Mouse (Mus musculus) midbrain, embryonic 14.5 days (tissue): Measurements from ENCODE around the gene Arhgap27. TPM values are rescaled to one million over a fixed set of nuclear protein-coding genes. Genes with fewer than 3 reads are reported as not detected.

Experiments
- ATAC-seq: fragments of 200-750 bp; cut with Nextera tagmentation; 2 replicates; pipeline ENCODE4 v1.8.0; 2017; ENCODE audit warnings: moderate number of reproducible peaks, moderate library complexity; ENCODE audit not compliant: low FRiP score, low TSS enrichment
- DNase-seq: peaks from one replicate; pipeline ENCODE4 v3.0.0-alpha.2; 2015
- H3K27ac ChIP-seq: fragments of 300-500 bp; sonication (generic); replicated peaks from 2 replicates; pipeline ENCODE4 v1.5.1; 2014; ENCODE audit warnings: mild to moderate bottlenecking, low read depth, low read length, moderate library complexity
- H3K27me3 ChIP-seq: fragments of 300-500 bp; sonication (generic); 2 replicates; pipeline ENCODE4 v1.6.1; 2014; ENCODE audit warnings: low read length, control low read depth, mixed read lengths; ENCODE audit not compliant: control insufficient read depth, insufficient read depth
- H3K36me3 ChIP-seq: fragments of 300-500 bp; sonication (generic); 2 replicates; pipeline ENCODE4 v1.6.1; 2014; ENCODE audit warnings: low read length, control low read depth; ENCODE audit not compliant: control insufficient read depth, insufficient read depth
- H3K4me1 ChIP-seq: fragments of 300-500 bp; sonication (generic); 2 replicates; pipeline ENCODE4 v1.6.1; 2014; ENCODE audit warnings: mild to moderate bottlenecking, antibody characterized with exemption, low read length, control low read depth; ENCODE audit not compliant: control insufficient read depth, insufficient read depth
- H3K4me2 ChIP-seq: fragments of 300-500 bp; sonication (generic); 2 replicates; pipeline ENCODE4 v1.6.1; 2014; ENCODE audit warnings: mild to moderate bottlenecking, low read length, moderate library complexity
- H3K4me3 ChIP-seq: fragments of 300-500 bp; sonication (generic); replicated peaks from 2 replicates; pipeline ENCODE4 v1.5.1; 2014; ENCODE audit warnings: low read depth, low read length
- H3K9ac ChIP-seq: fragments of 300-500 bp; sonication (generic); replicated peaks from 2 replicates; pipeline ENCODE4 v1.6.1; 2014; ENCODE audit warnings: mild to moderate bottlenecking, low read length, moderate library complexity
- H3K9me3 ChIP-seq: fragments of 300-500 bp; sonication (generic); 2 replicates; pipeline ENCODE4 v1.6.1; 2016; ENCODE audit warnings: low read length, control low read depth, mixed read lengths; ENCODE audit not compliant: control insufficient read depth
- WGBS: fragments of 180-500 bp; shearing (Covaris S2); extraction: QIAGEN DNeasy Blood & Tissue Kit; methylation state at CpG from one replicate; pipeline ENCODE4 v1.1.7; 2014; 5-methylcytosine and 5-hydroxymethylcytosine counted together
- polyA plus RNA-seq: library from polyadenylated mRNA; unstranded; fragments of >200 nt; fragmentation: Nextera tagmentation; extraction: Ambion mirVana; gene quantifications from 2 replicates; pipeline ENCODE4 v1.2.1, GENCODE M21; 2014

The Arhgap27 gene
- polyA plus RNA-seq, 1 experiment from 2014 or later, result 4.0 TPM

- no peak overlapping the region for H3K4me3 ChIP-seq
- 84% methylated on average over 5 of the region's 5 CpGs for WGBS
- no peak for DNase-seq
- H3K9me3 ChIP-seq, result no peaks in the 10 kb centered on the region
- no peak overlapping the region for H3K27ac ChIP-seq
- H3K27me3 ChIP-seq, result no peaks in the 10 kb centered on the region
- no peak for ATAC-seq
- no peaks in the 10 kb centered on the region for H3K36me3 ChIP-seq
- H3K4me1 ChIP-seq, result peaks cover 3% of the 10 kb centered on the region; the same call in 1 of the 2 replicates
- no peak overlapping the region for H3K9ac ChIP-seq
- no peak overlapping the region for H3K4me2 ChIP-seq
These were observed 48.1 kb downstream of the Arhgap27 start for GRCm38 (mm10) chr11:103315379-103315778.

- Histone ChIP-seq H3K9ac (no peak overlapping the region), H3K4me1 (peaks cover 3% of the 10 kb centered on the region; the same call in 1 of the 2 replicates), H3K27ac (no peak overlapping the region), H3K27me3 (no peaks in the 10 kb centered on the region), H3K36me3 (no peaks in the 10 kb centered on the region), H3K9me3 (no peaks in the 10 kb centered on the region), H3K4me3 (no peak overlapping the region), H3K4me2 (no peak overlapping the region)
- no peak for DNase-seq
- ATAC-seq, result no peak
- WGBS, result 84% methylated on average over 10 of the region's 10 CpGs
These were observed 48.6 kb downstream of the Arhgap27 start for GRCm38 (mm10) chr11:103314736-103315374.

GRCm38 (mm10) chr11:103313542-103313941 is 50.0 kb downstream of the Arhgap27 start:
- Histone ChIP-seq H3K27ac (no peak overlapping the region), H3K4me1 (peaks cover 3% of the 10 kb centered on the region; the same call in 1 of the 2 replicates), H3K9me3 (no peaks in the 10 kb centered on the region), H3K4me2 (no peak overlapping the region), H3K27me3 (no peaks in the 10 kb centered on the region), H3K9ac (no peak overlapping the region), H3K36me3 (no peaks in the 10 kb centered on the region), H3K4me3 (no peak overlapping the region)
- ATAC-seq, result no peak
- DNase-seq, result no peak
- WGBS, result 88% methylated on average over 6 of the region's 6 CpGs

- no peaks in the 10 kb centered on the region for H3K36me3 ChIP-seq
- no peaks in the 10 kb centered on the region for H3K27me3 ChIP-seq
- H3K9me3 ChIP-seq, result no peaks in the 10 kb centered on the region
- DNase-seq (no peak), ATAC-seq (no peak)
- no peak overlapping the region for H3K4me2 ChIP-seq
- no peak overlapping the region for H3K27ac ChIP-seq
- H3K4me1 ChIP-seq, result peaks cover 3% of the 10 kb centered on the region; the same call in 1 of the 2 replicates
- H3K4me3 ChIP-seq, result no peak overlapping the region
- 58% methylated on average over 8 of the region's 8 CpGs for WGBS
- no peak overlapping the region for H3K9ac ChIP-seq
These were observed 50.7 kb downstream of the Arhgap27 start for GRCm38 (mm10) chr11:103312655-103313255.

- DNase-seq (peak; percentile 60), ATAC-seq (no peak)
- WGBS, result 8% methylated on average over 30 of the region's 30 CpGs
- H3K4me1 ChIP-seq, result peaks cover 3% of the 10 kb centered on the region; the same call in 1 of the 2 replicates
- H3K27me3 ChIP-seq, result no peaks in the 10 kb centered on the region
- no peak overlapping the region for H3K27ac ChIP-seq
- H3K36me3 ChIP-seq, result no peaks in the 10 kb centered on the region
- H3K9ac ChIP-seq, result peak overlapping the region; percentile 54
- H3K4me2 ChIP-seq, result peak overlapping the region; percentile 65
- H3K4me3 ChIP-seq, result peak overlapping the region; percentile 27
- no peaks in the 10 kb centered on the region for H3K9me3 ChIP-seq
These were observed 51.4 kb downstream of the Arhgap27 start for GRCm38 (mm10) chr11:103311960-103312611.

GRCm38 (mm10) chr11:103309956-103310574 is 53.4 kb downstream of the Arhgap27 start:
- ATAC-seq (no peak), DNase-seq (no peak)
- Histone ChIP-seq H3K9ac (no peak overlapping the region), H3K27ac (no peak overlapping the region), H3K27me3 (no peaks in the 10 kb centered on the region), H3K4me2 (no peak overlapping the region), H3K36me3 (no peaks in the 10 kb centered on the region), H3K4me1 (peaks cover 3% of the 10 kb centered on the region; the same call in 1 of the 2 replicates), H3K4me3 (no peak overlapping the region), H3K9me3 (no peaks in the 10 kb centered on the region)
- WGBS, result 78% methylated on average over 10 of the region's 10 CpGs

- Histone ChIP-seq H3K27ac (no peak overlapping the region), H3K36me3 (no peaks in the 10 kb centered on the region), H3K27me3 (no peaks in the 10 kb centered on the region), H3K4me1 (peaks cover 3% of the 10 kb centered on the region; the same call in 1 of the 2 replicates), H3K9ac (no peak overlapping the region), H3K4me2 (no peak overlapping the region), H3K4me3 (no peak overlapping the region), H3K9me3 (no peaks in the 10 kb centered on the region)
- WGBS, result 83% methylated on average over 8 of the region's 8 CpGs
- DNase-seq, result no peak
- ATAC-seq, result no peak
These were observed 55.6 kb downstream of the Arhgap27 start for GRCm38 (mm10) chr11:103307910-103308309.

- ATAC-seq (no peak), DNase-seq (no peak)
- Histone ChIP-seq H3K4me3 (no peak overlapping the region), H3K9ac (no peak overlapping the region), H3K27me3 (no peaks in the 10 kb centered on the region), H3K9me3 (no peaks in the 10 kb centered on the region), H3K4me1 (no peaks in the 10 kb centered on the region), H3K4me2 (no peak overlapping the region), H3K36me3 (no peaks in the 10 kb centered on the region), H3K27ac (no peak overlapping the region)
- 86% methylated on average over 9 of the region's 9 CpGs for WGBS
These were observed 59.0 kb downstream of the Arhgap27 start for GRCm38 (mm10) chr11:103304525-103304924.
